Mouse (Mus musculus) retina, adult 2 months (tissue): ENCODE measurements at regions not wholly inside any gene's neighbourhood (a gene's known extent, or its start where the extent isn't known, plus 50 kb on each side); places are given as distances from the start of the nearest gene placed in this dataset.

ENCODE experiments used
- DNase-seq: peaks from one replicate; pipeline ENCODE4 v3.0.0-alpha.2; 2012; ENCODE audit warnings: low read depth, low spot score

DNA sequence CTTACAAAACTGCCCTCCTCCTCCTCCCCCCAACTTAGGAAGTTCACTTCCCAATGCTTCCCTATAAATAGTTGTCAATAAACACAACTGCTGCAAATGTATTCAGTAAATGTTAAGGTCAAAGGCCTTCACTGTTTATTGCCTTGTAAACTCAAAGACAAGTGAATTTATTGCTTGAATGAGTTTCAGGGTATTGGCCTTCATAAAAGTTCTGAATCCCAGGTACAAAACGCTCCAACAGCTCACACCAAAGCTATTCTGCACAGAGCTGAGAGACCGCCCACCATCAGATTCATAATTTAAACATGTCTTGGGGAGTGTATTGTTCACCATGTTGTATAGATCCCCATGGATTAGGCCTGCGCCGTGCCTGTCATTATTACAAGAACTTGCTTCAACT is 53.9 kb upstream of the Cdkn3 start:
- no peak for DNase-seq

GRCm38 (mm10) chr14:46704316-46704751 is 56.0 kb upstream of the Cdkn3 start:
- DNase-seq, result no peak

- DNase-seq, result peak; percentile 22
Measured at GRCm38 (mm10) chr14:46702669-46703435, 57.5 kb upstream of the Cdkn3 start.

DNA sequence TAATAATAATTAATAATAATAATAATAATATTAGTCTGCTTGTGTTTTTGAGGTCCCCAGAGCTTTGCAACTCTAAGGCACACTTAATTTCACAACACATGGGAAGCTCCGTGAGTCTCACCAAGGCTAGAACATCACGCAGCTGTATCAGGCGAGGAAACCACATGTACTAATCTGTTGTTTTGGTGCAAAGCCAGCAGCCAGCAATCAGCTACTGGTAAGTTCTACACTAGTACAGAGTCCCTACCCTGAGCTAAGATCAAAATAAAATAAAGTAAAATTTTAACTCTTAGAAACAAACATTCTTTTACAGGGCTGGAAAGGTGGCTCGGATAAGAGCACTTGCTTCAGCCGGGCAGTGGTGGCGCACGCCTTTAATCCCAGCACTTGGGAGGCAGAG is 67.8 kb upstream of the Cdkn3 start:
- no peak for DNase-seq

DNA sequence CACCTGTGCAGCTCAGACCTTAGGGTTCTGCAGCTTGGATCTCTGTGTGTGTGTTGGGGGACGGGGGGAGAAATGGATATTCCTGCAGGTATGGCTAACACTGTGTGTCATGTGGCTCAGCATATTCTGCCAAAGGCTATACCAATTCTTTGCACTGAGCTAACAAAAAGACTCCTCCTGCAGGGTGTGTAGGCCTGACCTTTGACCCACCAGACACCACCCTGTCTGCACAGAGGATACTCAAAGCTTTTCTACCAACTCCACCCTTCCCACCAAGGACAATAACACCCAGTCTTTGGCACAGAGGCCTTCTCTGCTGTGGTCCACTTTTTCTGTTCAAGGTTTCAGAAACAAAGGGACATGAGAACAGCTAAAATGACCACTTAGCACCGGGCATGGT is 68.3 kb upstream of the Cdkn3 start:
- no peak for DNase-seq

DNA sequence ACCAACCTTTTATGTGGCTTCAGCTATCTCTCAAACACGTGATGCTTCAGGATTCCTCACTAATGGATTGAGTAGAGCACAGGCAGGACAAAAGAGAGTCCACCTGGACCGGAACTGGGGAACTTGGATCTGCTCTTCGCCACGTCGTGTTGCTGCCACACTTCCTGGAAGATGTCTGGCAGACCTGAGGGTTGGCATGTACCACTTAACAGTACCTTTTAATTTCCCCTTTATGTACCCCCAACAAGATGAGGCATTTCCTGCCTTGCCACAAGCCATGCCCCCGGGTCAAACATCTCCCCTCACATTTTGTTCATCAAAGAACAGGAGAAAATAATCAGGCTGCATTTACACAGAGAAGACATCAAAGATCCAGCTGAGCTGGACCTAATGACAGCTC is 77.6 kb upstream of the Cdkn3 start:
- DNase-seq, result no peak

DNA sequence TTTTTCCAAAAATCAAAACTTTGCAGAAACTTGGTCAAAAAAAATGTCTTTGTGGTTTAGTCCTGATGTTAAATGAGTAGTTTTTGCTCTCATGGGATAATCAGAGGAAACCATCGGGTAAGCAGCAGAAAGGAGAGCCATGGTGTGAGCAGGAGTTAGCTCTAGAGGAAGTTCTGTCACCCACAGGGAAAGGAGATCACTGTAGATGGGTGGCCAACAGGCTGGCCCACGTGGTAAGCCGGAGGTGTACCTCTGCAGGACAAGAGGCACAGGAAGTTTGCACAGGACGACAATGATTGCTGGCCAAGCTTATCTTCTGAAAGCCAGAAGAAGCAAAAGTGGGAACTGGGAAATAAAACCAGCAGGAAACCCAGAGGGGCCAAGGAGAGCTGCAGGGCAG is 81.4 kb upstream of the Cdkn3 start:
- no peak for DNase-seq

DNA sequence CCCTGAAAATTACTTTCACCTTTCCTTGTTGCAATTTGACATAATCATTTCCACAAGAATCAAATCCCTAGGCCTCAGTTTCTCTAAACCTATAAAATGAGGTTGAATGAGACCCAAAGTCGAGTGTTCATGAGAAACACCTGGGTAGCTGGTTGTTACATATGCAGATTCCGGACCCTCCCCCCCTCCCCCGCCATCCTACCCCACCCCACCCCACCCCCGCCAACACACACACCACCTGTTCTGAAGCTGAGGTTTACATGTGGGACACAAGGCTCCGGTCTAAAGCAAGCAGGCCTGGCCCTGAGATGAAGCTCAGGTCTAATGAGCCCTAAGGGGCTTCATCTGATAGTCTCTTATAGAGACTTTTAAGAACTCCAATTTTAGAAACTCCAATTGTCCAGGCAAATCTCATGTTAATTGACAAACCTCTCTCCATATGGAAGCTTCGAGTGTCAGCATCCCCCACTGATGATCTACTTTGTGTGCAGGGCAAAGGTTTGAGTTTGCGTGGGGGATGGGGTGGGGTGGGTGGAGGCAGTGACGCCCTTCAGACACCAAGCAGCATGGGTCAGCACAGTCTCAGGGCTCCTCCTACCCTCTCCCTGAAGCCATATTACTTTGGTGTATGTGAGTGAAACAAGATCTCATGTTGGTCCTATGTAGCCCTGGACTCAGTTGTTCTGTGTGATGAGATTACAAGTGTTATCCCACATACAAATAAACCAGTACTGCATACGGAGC is 88.7 kb upstream of the Cdkn3 start:
- no peak for DNase-seq

DNA sequence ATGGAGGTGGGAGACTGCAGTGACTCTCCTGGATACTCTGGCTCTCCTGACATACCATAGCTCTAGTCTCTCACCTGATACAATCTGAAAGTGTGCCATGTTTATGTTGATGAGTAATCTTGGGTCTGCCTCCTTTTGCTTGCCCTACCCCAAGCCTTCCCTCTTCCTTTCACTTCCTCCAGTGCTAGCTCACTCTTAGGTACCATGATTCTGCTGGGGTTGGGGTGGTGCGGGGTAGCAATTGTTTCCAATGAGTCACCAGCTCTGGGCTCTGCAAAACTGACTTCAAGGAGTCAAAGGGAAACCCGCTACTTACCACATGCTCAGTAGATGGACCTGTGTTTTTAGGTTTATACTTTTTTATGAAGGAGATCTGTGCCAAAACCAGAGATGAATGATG is 89.3 kb upstream of the Cdkn3 start:
- no peak for DNase-seq

DNA sequence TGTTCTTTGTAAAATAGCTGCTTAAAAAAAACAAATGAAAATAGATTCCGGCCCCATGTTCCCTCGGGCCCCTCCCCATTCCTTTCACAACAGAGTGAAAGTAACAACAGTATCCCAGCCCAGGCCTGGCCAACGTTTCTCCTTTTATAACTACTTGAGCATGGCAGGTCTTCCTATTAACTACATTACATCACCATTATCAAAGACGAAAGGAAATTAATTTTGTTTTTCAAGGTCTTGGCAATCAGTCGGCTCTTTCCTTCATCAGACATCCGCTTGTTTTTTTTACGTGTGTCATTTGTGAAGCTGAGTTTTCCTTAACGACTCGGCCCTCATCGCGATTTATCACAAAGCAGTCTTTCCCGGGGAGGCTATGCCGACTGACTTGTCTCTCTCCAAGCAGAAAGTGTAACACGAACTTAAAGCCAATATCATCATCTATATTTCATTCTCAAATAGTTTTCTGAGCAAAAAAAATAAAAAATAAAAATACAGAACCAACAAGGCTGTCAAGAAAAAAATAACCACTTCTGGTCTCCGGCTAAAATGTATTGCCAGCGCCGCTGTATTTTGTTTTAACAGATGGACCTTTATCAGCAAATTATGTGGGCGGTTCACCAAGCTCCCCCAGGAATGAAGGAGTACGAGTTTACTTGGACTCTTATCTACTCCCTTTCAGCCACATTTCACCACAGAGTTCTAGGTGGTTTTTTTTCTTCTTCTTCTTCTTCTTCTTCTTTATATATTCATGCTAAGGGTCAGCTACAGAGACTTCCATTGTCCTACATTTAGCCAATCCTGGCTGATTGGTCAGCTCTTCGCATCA is 89.9 kb upstream of the Cdkn3 start:
- DNase-seq, result no peak

DNA sequence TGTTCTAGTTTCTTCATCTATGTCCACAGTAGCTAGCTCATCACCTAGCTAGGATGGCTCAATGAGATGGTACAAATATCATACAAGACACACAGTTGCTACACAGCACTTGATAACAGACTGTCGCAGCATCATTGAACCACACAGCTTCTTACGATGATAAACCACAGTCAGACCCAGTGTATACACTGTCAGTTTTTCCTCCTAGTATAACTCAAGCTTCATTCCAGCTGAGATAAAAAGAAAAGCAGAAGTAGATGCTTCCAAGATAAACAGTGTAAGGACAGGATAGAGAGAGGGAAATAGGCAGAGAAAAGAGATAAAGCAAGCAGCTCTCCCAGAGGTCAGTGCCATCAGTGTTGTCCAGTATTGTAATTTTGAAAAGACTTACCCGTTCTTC is 92.1 kb upstream of the Cdkn3 start:
- no peak for DNase-seq

DNA sequence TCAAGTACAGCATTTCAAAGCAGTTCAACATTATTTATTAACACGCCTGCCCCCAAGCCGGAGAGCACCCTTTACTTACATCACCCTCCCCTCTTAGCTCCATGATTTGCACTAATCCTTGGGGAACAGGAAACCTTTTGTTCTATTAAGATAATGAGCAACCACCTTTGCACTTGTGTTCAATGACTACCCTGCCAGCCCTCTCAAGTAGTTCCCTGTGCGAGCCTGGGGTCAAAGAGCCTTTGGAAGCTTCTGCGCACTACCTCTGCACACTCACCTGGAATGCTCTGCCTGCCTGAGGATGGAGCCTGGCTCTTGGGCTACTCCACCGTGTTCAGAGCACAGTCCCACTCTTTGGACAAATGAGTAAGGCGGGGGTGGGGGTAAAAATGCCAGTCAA is 96.0 kb upstream of the Cdkn3 start:
- no peak for DNase-seq

- DNase-seq, result no peak
Measured at GRCm38 (mm10) chr14:46663529-46663928, 96.8 kb upstream of the Cdkn3 start.

DNA sequence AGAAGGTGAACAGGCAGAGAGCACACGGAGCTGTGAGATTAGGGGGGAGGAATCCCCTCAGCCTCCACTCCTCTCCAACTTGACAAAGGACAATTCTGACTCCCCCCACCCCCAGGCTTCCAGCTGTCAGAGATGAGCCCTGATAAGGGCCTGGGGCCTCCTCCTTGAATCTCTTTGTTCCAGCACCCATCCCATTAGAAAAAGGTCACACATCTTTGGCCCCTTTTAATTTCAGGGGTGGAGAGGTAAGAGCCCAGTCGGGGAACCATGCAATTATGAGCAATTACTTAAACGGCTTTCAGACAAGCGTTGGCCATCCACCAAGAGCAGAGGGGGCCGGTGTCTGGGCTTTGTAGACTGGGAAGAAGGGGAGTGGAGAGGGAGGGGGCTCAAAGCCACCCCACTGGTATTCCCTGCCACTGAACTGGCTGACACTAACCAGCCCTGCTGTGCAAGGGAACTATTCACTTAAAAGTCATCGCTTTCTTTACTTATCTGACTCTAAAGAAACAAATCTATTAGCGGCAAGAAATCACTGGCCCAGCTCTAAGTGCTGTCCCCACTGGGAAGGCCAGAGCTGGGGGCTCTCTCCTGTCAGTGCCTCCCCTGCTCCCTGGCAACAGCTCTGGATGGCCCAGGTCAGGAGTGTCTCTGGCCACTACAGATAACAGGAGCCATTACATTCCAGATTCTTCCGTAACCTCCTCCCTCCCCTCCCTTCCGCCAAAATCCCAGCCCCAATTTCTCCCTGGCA is 98.4 kb upstream of the Cdkn3 start:
- DNase-seq, result no peak

- DNase-seq, result no peak
Measured at GRCm38 (mm10) chr14:46661118-46661791, 99.1 kb upstream of the Cdkn3 start.

- no peak for DNase-seq
Measured at GRCm38 (mm10) chr14:46659365-46659764, 101.0 kb upstream of the Cdkn3 start.

DNA sequence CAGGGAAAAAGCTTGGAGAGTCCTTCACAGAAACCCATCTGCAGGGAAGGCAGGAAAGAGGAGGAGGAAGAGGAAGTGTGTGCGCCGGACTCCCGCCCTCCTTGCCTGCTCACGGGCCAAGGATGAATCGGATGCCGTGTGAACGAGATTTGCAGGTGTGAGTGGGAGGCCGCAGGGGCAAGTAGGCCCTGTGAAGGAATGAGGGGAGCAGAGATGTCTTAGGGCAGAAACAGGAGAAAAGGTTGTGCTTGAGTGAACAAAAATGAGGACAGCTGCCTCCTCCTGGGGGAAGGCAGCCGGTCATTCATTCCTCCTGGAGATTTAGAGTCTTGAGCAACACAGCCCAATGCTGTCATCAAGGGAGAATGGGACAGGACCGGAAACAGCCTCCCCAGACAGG is 104.1 kb upstream of the Cdkn3 start:
- DNase-seq, result no peak

DNA sequence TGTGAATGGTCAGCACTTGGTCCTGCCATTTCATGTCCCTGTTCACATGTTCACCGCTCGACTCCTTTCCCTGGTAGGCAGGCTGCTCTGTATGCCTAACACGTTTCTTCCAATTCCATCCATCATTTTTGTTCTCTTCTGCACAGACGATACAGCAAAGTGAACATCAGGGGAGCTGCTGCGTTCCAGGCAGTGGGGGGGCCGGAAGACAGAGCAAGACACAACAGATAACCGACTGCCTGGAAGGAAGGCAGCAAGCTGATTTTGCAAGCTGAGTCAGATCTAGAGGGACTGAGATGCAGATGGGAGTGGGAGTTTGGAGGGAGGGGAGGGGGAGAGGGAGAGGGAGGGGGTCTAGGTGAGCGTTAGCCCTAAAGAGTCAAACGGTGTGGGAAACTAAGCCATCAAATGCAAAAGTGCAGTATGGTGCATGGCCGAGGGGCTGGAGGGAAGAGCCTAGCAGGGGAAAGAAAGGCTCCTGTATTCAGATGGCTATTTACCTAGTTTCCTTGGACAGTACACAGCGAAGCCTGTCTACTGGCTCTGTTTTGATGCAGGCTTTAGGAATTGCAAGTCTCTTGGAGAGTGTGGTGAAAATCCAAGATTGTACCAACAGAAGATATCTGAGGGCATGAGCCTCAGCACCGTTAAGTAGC is 112.9 kb upstream of the Cdkn3 start:
- DNase-seq, result no peak

DNA sequence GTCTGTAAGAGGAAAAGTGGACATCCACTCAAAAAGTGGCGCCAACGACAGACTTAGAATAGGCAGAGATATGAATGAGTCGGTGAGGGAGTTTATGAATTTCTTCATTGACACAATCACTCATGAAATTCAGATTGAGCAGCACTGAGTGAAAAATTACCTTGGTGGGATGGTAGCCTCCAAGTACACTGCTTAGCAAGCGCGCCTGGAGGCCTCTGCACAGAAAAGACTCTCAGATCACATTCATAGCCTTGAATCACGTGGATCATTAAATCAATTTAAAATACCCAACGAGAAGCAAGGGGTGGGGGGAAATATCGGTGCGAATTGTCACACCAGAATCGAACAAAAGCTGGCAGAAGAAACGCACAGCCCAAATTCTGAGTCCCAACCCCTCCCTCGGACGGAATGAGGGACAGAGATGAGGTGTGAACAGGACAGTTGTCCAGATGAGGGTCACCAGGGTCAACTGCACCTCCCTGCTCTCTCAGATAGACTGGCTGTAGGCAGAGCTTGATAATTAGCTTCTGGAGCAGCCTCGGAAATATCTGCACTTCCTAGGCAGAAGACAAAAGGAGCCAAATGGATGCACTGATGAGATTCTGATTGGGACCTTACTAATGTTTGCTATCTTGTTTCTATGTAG is 113.5 kb upstream of the Cdkn3 start:
- no peak for DNase-seq
